Mouse (Mus musculus) brain, embryonic 14.5 days (tissue): ENCODE measurements around the gene Adam10.

Experiments used
- CTCF ChIP-seq: fragments of 200-500 bp; IDR thresholded peaks from 2 replicates; pipeline ENCODE4 v1.5.1; 2012; ENCODE audit warnings: inconsistent platforms, mild to moderate bottlenecking, moderate library complexity, borderline replicate concordance; ENCODE audit not compliant: insufficient read depth, insufficient read length; ENCODE audit errors: extremely low read depth
- POLR2A ChIP-seq: fragments of 200-500 bp; IDR thresholded peaks from 2 replicates; pipeline ENCODE4 v1.6.1; 2012; ENCODE audit warnings: mild to moderate bottlenecking, inconsistent platforms, borderline replicate concordance; ENCODE audit not compliant: poor library complexity, insufficient read depth, insufficient read length, severe bottlenecking; ENCODE audit errors: extremely low read depth

GRCm38 (mm10) chr9:70650260-70650659 lies 28.5 kb upstream of the Adam10 start:
- TF ChIP-seq CTCF = no peak
- TF ChIP-seq POLR2A = no peak
